Mouse (Mus musculus) adrenal gland, postnatal 36 days (tissue): Measurements from ENCODE around the gene Hemgn. TPM values are rescaled to one million over a fixed set of nuclear protein-coding genes. Genes with fewer than 3 reads are reported as not detected.
A peak's percentile ranks its signal among the peaks of the same experiment; 100 is the strongest.

Experiments
- DNase-seq, 2 experiments: peaks; one replicate each; pipeline ENCODE4 v3.0.0; 2021; ENCODE audit warnings: mixed read lengths in 1 of 2
- long read RNA-seq, 2 experiments: library from polyadenylated mRNA; stranded (forward); transcript quantifications; one replicate each; pipeline ENCODE4 v2.0.0; 2021; ENCODE audit warnings: borderline sequencing depth in 2 of 2
- total RNA-seq, 2 experiments: library from RNA; stranded (reverse); gene quantifications; 2 replicates each; pipeline ENCODE4 v1.2.3; 2021

Gene Hemgn
- total RNA-seq = under 1 TPM in 1 of 2 experiments, not detected in 1; 0.17 TPM
- long read RNA-seq, experiment 1 = 0 reads
- long read RNA-seq, experiment 2 = 0 reads

DNA sequence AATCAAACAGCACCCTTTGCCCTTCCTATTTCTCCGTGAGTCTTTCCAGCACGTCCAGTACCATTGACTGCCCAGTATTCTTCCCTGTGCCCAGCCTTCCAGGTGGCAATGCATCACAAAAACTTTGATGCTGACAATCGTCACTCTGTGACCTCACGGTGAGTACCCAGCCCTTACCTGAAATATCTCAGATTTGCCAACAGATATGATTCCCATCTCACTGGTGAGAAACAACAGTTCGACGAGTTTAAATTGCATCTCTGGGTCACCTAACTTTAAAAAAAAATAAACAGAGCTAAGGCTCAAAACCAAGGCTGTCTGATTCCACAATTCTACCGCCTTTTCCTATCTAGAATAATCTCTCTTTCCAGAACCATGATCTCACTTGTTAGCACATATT, at the start of gene Hemgn:
Hemgn (minus strand) TSS at position 101 of the 400 bp plus-strand sequence.
- DNase-seq = no peak

DNA sequence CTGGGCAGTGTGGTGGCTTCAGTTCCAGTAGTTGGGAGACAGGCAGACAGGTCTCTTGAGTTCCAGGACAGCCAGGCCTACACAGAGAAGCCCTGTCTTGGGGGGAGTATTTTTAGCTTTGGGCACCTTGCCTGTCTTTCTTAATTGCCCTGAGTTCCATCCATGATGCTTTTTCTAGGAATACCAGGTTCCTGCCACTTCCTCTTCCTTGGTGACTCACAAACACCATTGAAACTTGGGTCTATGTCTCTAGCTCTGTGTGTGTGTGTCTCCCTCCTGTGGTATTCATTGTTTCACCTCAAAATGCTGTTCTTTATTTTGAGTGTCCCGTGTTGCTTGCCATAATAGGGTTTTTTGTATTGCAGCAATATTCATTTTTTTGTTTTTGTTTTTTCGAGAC, 45.1 kb upstream of the Hemgn start:
- DNase-seq = no peak

- no peak for DNase-seq
Measured at GRCm38 (mm10) chr4:46457186-46457585, 43.9 kb upstream of the Hemgn start.

- no peak for DNase-seq
Measured at GRCm38 (mm10) chr4:46456762-46457161, 43.5 kb upstream of the Hemgn start.

DNA sequence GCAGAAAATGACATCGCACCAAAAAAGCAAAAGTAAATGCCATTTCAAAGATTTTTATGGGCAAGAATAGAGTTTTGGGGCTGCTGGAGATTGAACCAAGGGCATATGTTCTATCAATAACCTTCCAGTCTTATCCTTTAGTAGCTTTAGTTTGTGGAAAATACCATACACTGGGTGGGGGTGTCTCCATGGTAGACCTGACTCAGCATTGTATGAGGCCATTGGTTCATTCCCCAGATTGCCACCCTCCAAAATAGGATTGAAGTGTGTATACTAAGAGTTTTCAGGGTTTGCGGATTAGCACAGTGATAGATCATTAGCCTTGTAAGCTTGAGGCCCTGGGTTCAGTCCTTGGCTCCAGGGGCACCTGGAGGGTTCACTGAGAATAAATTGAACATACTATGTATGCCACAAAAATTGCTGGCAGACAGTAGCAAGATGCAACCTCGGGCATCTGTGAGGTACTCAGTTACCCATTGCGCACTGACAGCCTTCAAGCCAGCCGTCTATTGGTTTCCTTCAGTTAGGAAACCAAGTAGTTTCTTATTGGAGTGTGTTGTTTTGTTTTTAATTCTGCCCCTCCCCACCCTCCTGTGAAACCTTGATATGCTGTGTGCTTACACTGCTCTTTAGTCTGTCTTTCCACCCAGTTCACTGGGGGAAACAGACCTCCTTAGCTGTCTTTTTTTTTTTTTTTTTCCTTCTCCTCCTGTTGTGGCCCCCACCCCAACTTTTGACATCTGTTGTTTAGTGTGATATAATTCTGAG, 41.0 kb upstream of the Hemgn start:
- DNase-seq = no peak

- DNase-seq = no peak
Measured at GRCm38 (mm10) chr4:46452855-46453719, 39.8 kb upstream of the Hemgn start.

DNA sequence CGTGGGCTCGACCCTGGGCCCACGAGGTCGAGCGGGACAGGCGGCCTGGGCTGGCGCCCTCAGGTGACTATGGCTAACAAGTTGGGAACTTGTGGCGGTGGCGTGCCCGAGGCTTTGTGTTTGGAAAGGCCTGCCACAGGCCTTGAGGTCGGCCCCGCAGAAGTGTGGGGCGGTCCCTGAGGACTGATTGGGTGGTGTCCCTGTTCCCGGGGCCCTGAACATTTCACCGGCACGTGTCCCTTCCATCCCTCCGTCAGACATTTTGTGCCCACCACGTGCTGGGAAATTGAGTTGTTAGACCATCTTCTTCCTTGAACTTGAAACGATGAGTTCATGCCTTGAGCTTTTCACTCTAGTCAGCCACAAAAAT, 39.2 kb upstream of the Hemgn start:
- DNase-seq = peak; percentile 77 to 78

DNA sequence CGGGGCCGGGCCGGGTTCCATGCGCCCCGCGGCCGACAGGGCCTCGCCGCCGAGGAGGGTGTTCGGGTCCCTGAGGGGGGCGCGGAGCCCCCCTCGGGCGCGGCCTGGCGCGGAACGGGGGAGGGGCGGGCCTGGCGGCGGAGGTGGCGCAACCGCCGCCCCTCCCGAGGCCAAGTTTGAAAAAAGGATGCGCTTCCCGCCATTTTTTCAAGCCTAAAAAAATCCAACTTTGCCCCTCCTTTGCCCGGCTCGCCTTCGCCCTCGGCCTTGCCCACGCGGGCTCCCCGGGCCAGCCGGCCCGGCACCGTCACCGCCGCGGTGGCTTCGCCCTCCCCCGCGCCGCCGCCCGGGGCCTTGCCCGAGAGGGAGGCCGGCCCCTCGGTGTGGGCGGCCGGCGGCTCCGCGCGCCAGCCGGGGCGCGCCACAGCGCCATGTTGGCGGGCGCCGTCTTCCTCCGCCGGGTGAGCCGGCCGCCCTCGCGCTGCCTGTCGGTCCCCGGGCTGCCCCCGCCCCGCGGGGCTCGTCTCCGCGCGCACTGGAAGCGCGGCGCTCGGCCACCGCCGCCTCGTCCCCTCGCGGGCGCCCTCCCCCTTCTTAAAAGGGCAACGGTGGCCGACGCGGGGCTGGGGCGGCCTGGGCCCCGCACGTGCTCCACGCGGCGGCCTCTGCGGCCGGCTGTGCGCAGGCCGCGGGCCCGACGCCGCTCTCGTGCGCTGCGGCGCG, 38.6 kb upstream of the Hemgn start:
- DNase-seq = peak; percentile 75 to 87

- peak; percentile 80 to 86 for DNase-seq
Measured at GRCm38 (mm10) chr4:46451240-46451757, 38.0 kb upstream of the Hemgn start.

DNA sequence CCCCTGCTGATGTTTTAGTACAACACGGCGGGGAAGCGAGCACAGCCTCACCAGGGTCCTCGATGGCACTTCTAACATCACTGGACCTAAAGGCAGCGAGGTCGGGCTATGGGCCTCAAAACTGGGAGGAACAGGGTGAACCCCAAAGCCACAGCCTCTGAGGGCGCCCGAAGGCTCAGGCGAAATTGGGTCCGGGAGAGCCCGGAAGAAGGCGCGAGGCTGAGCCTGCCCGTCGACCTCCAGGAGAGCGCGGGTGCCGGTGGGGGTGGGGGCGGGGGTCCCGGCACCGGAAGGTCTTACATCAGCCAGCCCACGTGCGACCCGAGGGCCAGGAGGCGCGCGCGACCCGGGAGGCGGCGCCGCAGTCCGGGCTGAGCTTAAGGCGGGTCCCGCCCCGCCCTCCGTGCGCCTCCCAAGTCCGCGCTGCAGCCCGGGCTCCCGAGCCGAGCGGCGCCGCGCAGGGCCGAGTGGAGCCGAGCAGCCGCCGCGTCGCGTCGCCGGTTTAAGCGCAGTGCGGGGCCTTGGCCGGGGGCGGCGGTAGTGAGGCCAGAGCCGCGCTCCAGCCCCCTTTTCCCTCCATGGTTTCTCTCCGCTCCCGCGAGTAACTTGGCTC, 37.3 kb upstream of the Hemgn start, which contains the start of gene Anp32b:
Anp32b (plus strand) TSS at position 384 of the 613 bp plus-strand sequence.
- peak; percentile 96 to 97 for DNase-seq

GRCm38 (mm10) chr4:46450020-46450518, 36.8 kb upstream of the Hemgn start:
- no peak for DNase-seq

GRCm38 (mm10) chr4:46448886-46449285, 35.6 kb upstream of the Hemgn start:
- DNase-seq = no peak

DNA sequence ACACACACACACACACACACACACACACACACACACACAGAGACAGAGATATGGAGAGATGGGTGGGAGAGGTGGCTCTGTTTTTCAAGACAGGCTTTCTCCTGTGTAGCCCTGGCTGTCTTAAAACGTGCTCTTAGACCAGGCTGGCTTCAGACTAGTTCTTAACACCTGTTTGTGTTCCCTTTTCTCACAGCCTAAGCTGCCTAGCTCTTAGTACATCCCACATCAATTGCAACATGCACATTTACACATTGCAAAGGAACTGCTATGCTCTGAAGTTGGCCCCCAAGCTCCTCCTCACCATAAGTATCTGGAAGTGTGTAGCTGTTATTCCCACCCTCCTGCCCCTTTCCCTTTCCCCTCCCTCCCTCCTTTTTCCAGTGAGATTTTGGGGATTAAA, 34.2 kb upstream of the Hemgn start:
- no peak for DNase-seq

GRCm38 (mm10) chr4:46445237-46445945, 32.1 kb upstream of the Hemgn start:
- DNase-seq = no peak

DNA sequence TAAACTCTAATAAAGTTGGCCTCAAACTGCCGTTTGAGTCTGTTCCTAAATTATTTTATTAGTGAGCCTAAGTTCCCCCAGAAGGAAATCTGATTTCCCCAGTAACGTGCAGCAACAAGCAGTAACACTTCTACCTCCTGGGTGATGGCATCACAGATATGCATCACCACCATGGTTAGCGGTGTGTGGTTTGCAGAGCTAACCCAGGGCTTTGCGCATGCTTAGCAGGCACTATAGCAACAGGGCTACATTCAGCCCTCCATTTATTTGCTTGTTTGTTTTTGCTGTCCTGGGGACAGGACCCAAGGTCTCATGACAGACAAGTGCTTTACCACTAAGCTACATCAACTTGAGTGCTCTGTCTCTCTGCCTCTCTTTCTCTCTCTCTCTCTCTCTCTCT, 29.2 kb upstream of the Hemgn start:
- DNase-seq = no peak

DNA sequence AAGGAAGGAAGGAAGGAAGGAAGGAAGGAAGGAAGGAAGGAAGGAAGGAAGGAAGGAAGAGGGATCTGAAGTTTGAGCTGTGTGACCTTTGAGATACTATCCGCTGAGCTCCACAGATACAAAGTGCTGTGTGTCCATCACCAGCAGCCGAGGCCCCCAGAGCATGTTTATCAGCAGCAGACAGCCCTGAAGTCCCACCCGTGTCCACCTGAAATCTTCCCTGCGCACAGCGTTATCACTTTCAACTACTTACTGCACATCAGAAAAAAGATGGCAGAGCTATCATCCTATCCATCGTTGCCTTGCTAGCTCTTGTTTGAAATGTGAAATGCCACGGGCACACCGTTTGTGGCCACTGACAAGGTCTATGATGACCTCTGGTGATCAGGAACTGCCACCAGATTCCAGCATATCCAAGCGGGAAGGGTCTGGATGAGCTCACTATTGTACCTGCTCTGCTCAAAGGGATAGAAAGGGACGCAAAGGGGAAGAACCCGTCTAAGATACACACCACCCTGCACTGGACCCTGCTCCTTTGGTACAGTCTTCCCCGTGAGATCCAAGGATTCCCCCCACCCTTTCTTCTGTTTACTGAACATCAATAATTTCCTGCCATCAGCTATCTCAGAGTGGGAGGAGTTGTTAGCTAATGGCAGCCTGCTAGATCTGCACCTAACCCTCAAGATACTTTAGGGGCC, 19.2 kb upstream of the Hemgn start:
- DNase-seq = no peak

DNA sequence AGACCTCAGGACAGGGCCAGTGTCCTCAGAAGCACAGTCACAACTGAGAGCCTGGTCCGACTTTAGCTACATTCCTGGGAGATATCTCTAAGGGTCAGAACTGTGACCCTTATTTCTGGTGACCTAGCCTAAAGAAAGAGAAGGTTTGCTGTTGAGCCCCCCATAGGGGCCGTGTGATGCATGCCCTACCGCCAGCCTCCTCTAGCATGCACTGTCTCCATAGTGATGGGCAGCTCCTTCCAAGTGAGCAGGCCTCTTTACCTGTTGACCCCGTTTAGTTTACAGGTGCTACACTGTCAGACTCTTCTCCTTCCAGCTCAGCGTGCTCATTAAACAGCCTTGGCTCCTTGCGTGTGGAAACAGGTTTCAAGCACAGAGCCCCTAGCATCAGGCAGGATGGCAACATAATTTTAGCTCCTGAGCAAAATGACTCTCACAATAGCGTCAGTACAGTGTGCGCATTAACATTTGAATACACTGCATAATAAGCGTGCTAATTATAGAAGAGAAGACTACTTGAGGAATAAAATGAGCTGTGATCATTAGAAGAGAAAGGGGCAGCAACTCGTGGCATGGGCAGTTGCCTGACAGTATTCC, 15.7 kb upstream of the Hemgn start:
- no peak for DNase-seq

DNA sequence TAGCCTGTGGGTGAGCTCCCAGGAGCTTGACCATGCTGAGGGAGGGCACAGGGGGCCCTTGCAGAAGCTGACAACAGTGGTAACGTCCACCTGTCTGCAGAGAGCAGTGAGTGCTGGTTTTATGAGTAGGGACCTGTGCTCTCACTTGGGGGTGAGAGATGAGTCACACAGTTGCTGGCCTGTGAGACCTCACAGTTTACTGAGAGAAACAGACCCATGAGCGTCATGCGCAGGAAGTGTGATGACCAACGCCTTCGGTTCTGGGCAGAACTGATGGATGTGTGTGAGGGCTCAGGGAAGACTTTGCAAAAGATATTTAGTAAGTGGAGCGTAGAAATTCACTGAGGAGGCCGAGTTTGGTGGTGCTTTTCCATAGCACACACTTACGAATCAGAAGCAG, 9.3 kb upstream of the Hemgn start:
- DNase-seq = no peak

- peak; percentile 10 to 20 for DNase-seq
Measured at GRCm38 (mm10) chr4:46418851-46419250, 5.5 kb upstream of the Hemgn start.

DNA sequence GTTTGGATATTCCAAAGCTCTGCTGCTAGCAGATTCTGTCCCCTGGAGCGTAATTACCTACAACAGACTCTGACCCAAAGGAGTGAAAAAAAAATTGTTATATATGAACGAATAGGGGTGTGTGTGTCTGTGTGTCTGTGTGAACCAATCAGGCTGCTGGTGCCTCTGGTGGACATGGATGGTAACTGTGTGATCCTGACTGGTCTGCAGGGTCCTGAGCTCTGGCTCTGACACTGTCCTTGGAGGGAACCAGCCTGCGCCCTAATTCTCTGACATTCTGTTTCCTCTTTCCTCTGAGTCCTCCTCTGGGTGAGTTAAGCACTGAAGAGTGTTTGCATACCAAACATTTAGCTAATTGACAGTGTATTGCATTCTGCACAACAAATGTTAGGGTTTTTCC, 4.2 kb upstream of the Hemgn start:
- peak; percentile 47 to 64 for DNase-seq
